Mouse (Mus musculus): ENCODE data around the gene Ccz1. TPM values are rescaled to one million over a fixed set of nuclear protein-coding genes. Genes with fewer than 3 reads are reported as not detected.
"Not testable (repeated sequence)": the region's sequence is repeated elsewhere in the genome, so short reads cannot be mapped to it uniquely, and the experiment has no call there.

Gene Ccz1
- polyA plus RNA-seq, 2 experiments: 48.2 to 77.1 TPM

GRCm38 (mm10) chr5:144015845-144016244 lies 1.2 kb upstream of the Ccz1 start:
- peaks cover 17% of the 10 kb centered on the region for H3K36me3 ChIP-seq (ENCODE audit: control insufficient read depth, insufficient read depth, low read length)
- no peak for TF ChIP-seq POLR2A (IDR thresholded peaks at IDR 0.05; ENCODE audit: borderline replicate concordance, extremely low read depth, insufficient read depth, insufficient read length)
- H3K9ac ChIP-seq (ENCODE audit: low read depth, low read length, severe bottlenecking): no peak overlapping the region
- no peak overlapping the region for H3K4me2 ChIP-seq (replicated peaks; ENCODE audit: low read depth, low read length, severe bottlenecking)
- no peak overlapping the region for H3K4me3 ChIP-seq (replicated peaks; ENCODE audit: low read length)
- H3K27ac ChIP-seq (replicated peaks; ENCODE audit: low read depth, low read length): no peak overlapping the region
- ATAC-seq (ENCODE audit: low FRiP score, low read depth) (no peak), DNase-seq (ENCODE audit: low spot score) (no peak)
- 0 out of 2 replicates have a peak, but pooled peaks cover 3% of the 10 kb centered on the region for H3K4me1 ChIP-seq (ENCODE audit: control insufficient read depth, insufficient read depth, low read length)
- 87% methylated on average over 9 of the region's 9 CpGs for WGBS
- no peaks in the 10 kb centered on the region for H3K9me3 ChIP-seq (ENCODE audit: control insufficient read depth, low read length)
- no peaks in the 10 kb centered on the region for H3K27me3 ChIP-seq (ENCODE audit: control insufficient read depth, insufficient read depth, low read length)

- Histone ChIP-seq H3K36me3 (ENCODE audit: control insufficient read depth, insufficient read depth, low read length) (peaks cover 23% of the 10 kb centered on the region), H3K9ac (ENCODE audit: low read depth, low read length, severe bottlenecking) (no peak overlapping the region), H3K9me3 (ENCODE audit: control insufficient read depth, low read length) (no peaks in the 10 kb centered on the region), H3K27me3 (ENCODE audit: control insufficient read depth, insufficient read depth, low read length) (no peaks in the 10 kb centered on the region), H3K4me2 (replicated peaks; ENCODE audit: low read depth, low read length, severe bottlenecking) (peak overlapping the region; percentile 43; the same call in 1 of the 2 replicates), H3K4me1 (ENCODE audit: control insufficient read depth, insufficient read depth, low read length) (0 out of 2 replicates have a peak, but pooled peaks cover 3% of the 10 kb centered on the region), H3K4me3 (replicated peaks; ENCODE audit: low read length) (peak overlapping the region; percentile 71), H3K27ac (replicated peaks; ENCODE audit: low read depth, low read length) (no peak overlapping the region)
- DNase-seq (ENCODE audit: low spot score) (no peak), ATAC-seq (ENCODE audit: low FRiP score, low read depth) (no peak)
- WGBS: 79% methylated on average over 3 of the region's 3 CpGs
- no peak for TF ChIP-seq POLR2A (IDR thresholded peaks at IDR 0.05; ENCODE audit: borderline replicate concordance, extremely low read depth, insufficient read depth, insufficient read length)
Observed at GRCm38 (mm10) chr5:144015312-144015650, 604 bp upstream of the Ccz1 start.

- Histone ChIP-seq H3K36me3 (ENCODE audit: control insufficient read depth, insufficient read depth, low read length) (peaks cover 38% of the 10 kb centered on the region), H3K4me3 (replicated peaks; ENCODE audit: low read length) (peak overlapping the region; percentile 71), H3K4me2 (replicated peaks; ENCODE audit: low read depth, low read length, severe bottlenecking) (peak overlapping the region; percentile 43), H3K9ac (ENCODE audit: low read depth, low read length, severe bottlenecking) (peak overlapping the region; percentile 79; the same call in 1 of the 2 replicates)
- not testable (repeated sequence) for ATAC-seq (ENCODE audit: low FRiP score, low read depth); H3K9me3 ChIP-seq (ENCODE audit: control insufficient read depth, low read length); DNase-seq (ENCODE audit: low spot score); H3K27ac ChIP-seq (replicated peaks; ENCODE audit: low read depth, low read length); H3K4me1 ChIP-seq (ENCODE audit: control insufficient read depth, insufficient read depth, low read length); H3K27me3 ChIP-seq (ENCODE audit: control insufficient read depth, insufficient read depth, low read length)
- 63% methylated on average over 12 of the region's 13 CpGs for WGBS
Observed at GRCm38 (mm10) chr5:144013366-144014134, 1.1 kb downstream of the Ccz1 start.

- ATAC-seq (ENCODE audit: low FRiP score, low read depth): no peak
- WGBS: 93% methylated on average over 15 of the region's 15 CpGs
- H3K4me3 ChIP-seq (replicated peaks; ENCODE audit: low read length): no peak overlapping the region
Observed at GRCm38 (mm10) chr5:144002461-144003192, 12.1 kb downstream of the Ccz1 start.

GRCm38 (mm10) chr5:143999409-143999808 lies 15.3 kb downstream of the Ccz1 start:
- H3K9ac ChIP-seq (ENCODE audit: low read depth, low read length, severe bottlenecking): no peak overlapping the region
- 100% methylated on average over 1 of the region's 1 CpGs for WGBS
- TF ChIP-seq POLR2A (IDR thresholded peaks at IDR 0.05; ENCODE audit: borderline replicate concordance, extremely low read depth, insufficient read depth, insufficient read length): no peak
- no peaks in the 10 kb centered on the region for H3K4me1 ChIP-seq (ENCODE audit: control insufficient read depth, insufficient read depth, low read length)
- no peak for DNase-seq (ENCODE audit: low spot score)
- no peak overlapping the region for H3K4me3 ChIP-seq (replicated peaks; ENCODE audit: low read length)
- no peaks in the 10 kb centered on the region for H3K9me3 ChIP-seq (ENCODE audit: control insufficient read depth, low read length)
- H3K27ac ChIP-seq (replicated peaks; ENCODE audit: low read depth, low read length): no peak overlapping the region
- H3K27me3 ChIP-seq (ENCODE audit: control insufficient read depth, insufficient read depth, low read length): no peaks in the 10 kb centered on the region
- peaks cover 84% of the 10 kb centered on the region for H3K36me3 ChIP-seq (ENCODE audit: control insufficient read depth, insufficient read depth, low read length)
- H3K4me2 ChIP-seq (replicated peaks; ENCODE audit: low read depth, low read length, severe bottlenecking): no peak overlapping the region
- no peak for ATAC-seq (ENCODE audit: low FRiP score, low read depth)

More at GRCm38 (mm10) chr5:144002461-144003192, 12.1 kb downstream of the Ccz1 start:
- TF ChIP-seq POLR2A (IDR thresholded peaks at IDR 0.05; ENCODE audit: borderline replicate concordance, extremely low read depth, insufficient read depth, insufficient read length): no peak
- no peak for DNase-seq (ENCODE audit: low spot score)
- H3K9ac ChIP-seq (ENCODE audit: low read depth, low read length, severe bottlenecking): no peak overlapping the region
- H3K4me2 ChIP-seq (replicated peaks; ENCODE audit: low read depth, low read length, severe bottlenecking): no peak overlapping the region
- H3K4me1 ChIP-seq (ENCODE audit: control insufficient read depth, insufficient read depth, low read length): no peaks in the 10 kb centered on the region
- peaks cover 81% of the 10 kb centered on the region for H3K36me3 ChIP-seq (ENCODE audit: control insufficient read depth, insufficient read depth, low read length)
- no peak overlapping the region for H3K27ac ChIP-seq (replicated peaks; ENCODE audit: low read depth, low read length)
- no peaks in the 10 kb centered on the region for H3K9me3 ChIP-seq (ENCODE audit: control insufficient read depth, low read length)
- H3K27me3 ChIP-seq (ENCODE audit: control insufficient read depth, insufficient read depth, low read length): no peaks in the 10 kb centered on the region
